Mouse (Mus musculus) stomach, embryonic 14.5 days (tissue): Measurements from ENCODE around the gene Sumo1. TPM values are rescaled to one million over a fixed set of nuclear protein-coding genes. Genes with fewer than 3 reads are reported as not detected.

Experiments used
- ATAC-seq: fragments of 200-750 bp; cut with Nextera tagmentation; 2 replicates; pipeline ENCODE4 v1.8.0; 2017; ENCODE audit warnings: low read depth, moderate TSS enrichment; ENCODE audit not compliant: insufficient number of reproducible peaks, insufficient read depth, low FRiP score
- H3K27ac ChIP-seq: fragments of 300-500 bp; sonication (generic); 2 replicates; pipeline ENCODE4 v1.5.1; 2014; ENCODE audit warnings: mild to moderate bottlenecking, low read length, moderate library complexity, mixed read lengths
- H3K27me3 ChIP-seq: fragments of 300-500 bp; sonication (generic); 2 replicates; pipeline ENCODE4 v1.6.1; 2014; ENCODE audit warnings: low read length, control low read depth, mixed read lengths; ENCODE audit not compliant: control insufficient read depth, insufficient read depth
- H3K36me3 ChIP-seq: fragments of 300-500 bp; sonication (generic); 2 replicates; pipeline ENCODE4 v1.6.1; 2014; ENCODE audit warnings: mild to moderate bottlenecking, control low read depth, low read length, moderate library complexity, mixed read lengths; ENCODE audit not compliant: control insufficient read depth, insufficient read depth
- H3K4me1 ChIP-seq: fragments of 300-500 bp; sonication (generic); 2 replicates; pipeline ENCODE4 v1.6.1; 2014; ENCODE audit warnings: low read length, control low read depth, mixed read lengths; ENCODE audit not compliant: control insufficient read depth, insufficient read depth
- H3K4me2 ChIP-seq: fragments of 300-500 bp; sonication (generic); replicated peaks from 2 replicates; pipeline ENCODE4 v1.6.1; 2014; ENCODE audit warnings: low read depth, low read length, control low read depth
- H3K4me3 ChIP-seq: fragments of 300-500 bp; sonication (generic); 2 replicates; pipeline ENCODE4 v1.5.1; 2014; ENCODE audit warnings: low read depth, low read length, control low read depth
- H3K9ac ChIP-seq: fragments of 300-500 bp; sonication (generic); replicated peaks from 2 replicates; pipeline ENCODE4 v1.6.1; 2014; ENCODE audit warnings: low read depth, mild to moderate bottlenecking, control low read depth, low read length, moderate library complexity, mixed read lengths
- H3K9me3 ChIP-seq: fragments of 300-500 bp; sonication (generic); 2 replicates; pipeline ENCODE4 v1.6.1; 2016; ENCODE audit warnings: low read depth, low read length, control low read depth; ENCODE audit not compliant: control insufficient read depth
- WGBS: fragments of 180-500 bp; shearing (Covaris S2); extraction: QIAGEN DNeasy Blood & Tissue Kit; methylation state at CpG from one replicate; pipeline ENCODE4 v1.1.7; 2014; 5-methylcytosine and 5-hydroxymethylcytosine counted together
- polyA plus RNA-seq: library from polyadenylated mRNA; unstranded; fragments of >200 nt; fragmentation: Nextera tagmentation; extraction: Ambion mirVana; gene quantifications from 2 replicates; pipeline ENCODE4 v1.2.1, GENCODE M21; 2014

Sumo1 gene
- polyA plus RNA-seq, 1 experiment from 2014 or later = 382 TPM

- H3K4me2 ChIP-seq = no peak overlapping the region
- no peak overlapping the region for H3K4me3 ChIP-seq
- H3K27me3 ChIP-seq = no peaks in the 10 kb centered on the region
- H3K4me1 ChIP-seq = no peaks in the 10 kb centered on the region
- no peak overlapping the region for H3K9ac ChIP-seq
- no peaks in the 10 kb centered on the region for H3K36me3 ChIP-seq
- 70% methylated on average over 6 of the region's 6 CpGs for WGBS
- H3K27ac ChIP-seq = no peak overlapping the region
- 0 out of 2 replicates have a peak, but pooled peaks cover 3% of the 10 kb centered on the region for H3K9me3 ChIP-seq
- ATAC-seq = no peak
These were observed 103.7 kb downstream of the Sumo1 start for GRCm38 (mm10) chr1:59566926-59567325.

- H3K4me2 ChIP-seq = no peak overlapping the region
- 76% methylated on average over 7 of the region's 7 CpGs for WGBS
- no peak overlapping the region for H3K4me3 ChIP-seq
- no peaks in the 10 kb centered on the region for H3K27me3 ChIP-seq
- no peaks in the 10 kb centered on the region for H3K36me3 ChIP-seq
- no peaks in the 10 kb centered on the region for H3K4me1 ChIP-seq
- H3K27ac ChIP-seq = no peak overlapping the region
- no peak for ATAC-seq
- H3K9me3 ChIP-seq = 0 out of 2 replicates have a peak, but pooled peaks cover 3% of the 10 kb centered on the region
- no peak overlapping the region for H3K9ac ChIP-seq
These were observed 104.4 kb downstream of the Sumo1 start for GRCm38 (mm10) chr1:59566281-59566680.

DNA sequence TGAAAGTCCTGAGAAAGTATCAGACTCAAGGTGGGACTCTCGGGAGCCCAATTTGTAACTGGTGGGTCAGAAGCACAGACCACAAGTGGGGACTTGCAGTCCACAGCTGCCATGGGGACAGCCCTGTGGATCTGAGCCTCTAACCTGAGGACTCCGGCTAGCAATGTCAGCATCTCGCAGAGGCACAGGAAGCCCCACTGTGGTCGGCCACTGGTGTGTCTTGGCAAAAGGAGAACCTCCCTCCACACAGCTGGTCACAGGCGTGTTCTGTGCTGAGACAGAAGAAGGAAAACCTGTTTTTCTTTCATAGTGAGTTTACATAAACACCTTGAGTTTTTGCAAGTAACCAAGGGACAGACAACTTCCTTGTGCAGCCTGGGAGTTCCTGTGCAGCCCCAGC lies 104.8 kb downstream of the Sumo1 start:
- Histone ChIP-seq H3K9ac (no peak overlapping the region), H3K9me3 (0 out of 2 replicates have a peak, but pooled peaks cover 3% of the 10 kb centered on the region), H3K36me3 (no peaks in the 10 kb centered on the region), H3K4me1 (no peaks in the 10 kb centered on the region), H3K4me2 (no peak overlapping the region), H3K27ac (no peak overlapping the region), H3K4me3 (no peak overlapping the region), H3K27me3 (no peaks in the 10 kb centered on the region)
- 70% methylated on average over 5 of the region's 5 CpGs for WGBS
- no peak for ATAC-seq

DNA sequence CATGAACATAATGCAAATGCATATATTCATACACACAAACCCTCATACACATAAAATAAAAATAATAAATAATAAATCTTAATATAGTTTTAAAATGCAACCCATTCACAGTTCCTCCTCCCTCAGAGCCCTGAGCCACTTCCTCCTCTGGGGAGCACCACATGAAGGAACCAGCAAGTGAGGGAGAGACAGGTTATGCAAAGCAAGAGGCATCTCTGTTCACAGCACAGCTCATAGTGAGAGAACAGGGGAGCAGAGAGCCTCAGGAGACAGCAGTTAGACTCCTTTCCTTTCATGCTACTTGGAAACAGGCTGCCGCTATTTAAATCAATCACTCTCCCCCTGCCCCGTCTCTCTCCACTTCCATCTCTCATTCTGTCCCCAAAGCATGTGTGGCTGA lies 107.1 kb downstream of the Sumo1 start:
- WGBS = 36% methylated on average over 2 of the region's 2 CpGs
- no peak overlapping the region for H3K4me2 ChIP-seq
- ATAC-seq = no peak
- no peaks in the 10 kb centered on the region for H3K36me3 ChIP-seq
- H3K9ac ChIP-seq = no peak overlapping the region
- H3K4me3 ChIP-seq = no peak overlapping the region
- no peaks in the 10 kb centered on the region for H3K27me3 ChIP-seq
- H3K4me1 ChIP-seq = no peaks in the 10 kb centered on the region
- H3K9me3 ChIP-seq = 0 out of 2 replicates have a peak, but pooled peaks cover 3% of the 10 kb centered on the region
- no peak overlapping the region for H3K27ac ChIP-seq

- H3K27me3 ChIP-seq = no peaks in the 10 kb centered on the region
- H3K9me3 ChIP-seq = no peaks in the 10 kb centered on the region
- no peak for ATAC-seq
- H3K4me1 ChIP-seq = peaks cover 4% of the 10 kb centered on the region; the same call in 1 of the 2 replicates
- H3K9ac ChIP-seq = no peak overlapping the region
- no peak overlapping the region for H3K27ac ChIP-seq
- H3K36me3 ChIP-seq = no peaks in the 10 kb centered on the region
- H3K4me2 ChIP-seq = no peak overlapping the region
- 54% methylated on average over 5 of the region's 5 CpGs for WGBS
- H3K4me3 ChIP-seq = no peak overlapping the region
These were observed 116.9 kb downstream of the Sumo1 start for GRCm38 (mm10) chr1:59553708-59554107.

DNA sequence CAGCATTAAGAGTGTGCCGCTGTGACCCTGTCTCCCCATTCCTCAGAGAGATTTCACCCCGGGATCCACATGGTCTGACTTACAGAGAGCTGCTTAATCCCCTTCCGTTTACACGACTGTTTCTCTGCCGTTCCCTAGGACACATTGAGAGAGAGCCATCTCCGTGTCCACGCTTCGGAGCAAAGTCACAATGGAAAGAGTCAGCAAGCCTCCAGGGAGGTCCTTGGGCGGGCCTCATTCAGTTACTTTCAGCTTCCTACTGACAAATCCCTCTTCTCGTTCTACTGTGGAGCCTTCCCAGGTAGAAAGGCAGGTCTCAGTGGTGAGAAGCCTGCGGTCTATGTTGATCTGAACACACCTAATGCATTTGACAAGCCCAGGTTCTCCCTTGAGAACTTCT lies 119.6 kb downstream of the Sumo1 start:
- 45% methylated on average over 11 of the region's 11 CpGs for WGBS
- no peaks in the 10 kb centered on the region for H3K27me3 ChIP-seq

GRCm38 (mm10) chr1:59550227-59550626 lies 120.4 kb downstream of the Sumo1 start:
- Histone ChIP-seq H3K27ac (peak overlapping the region; percentile 13; the same call in 1 of the 2 replicates), H3K4me1 (peaks cover 4% of the 10 kb centered on the region; the same call in 1 of the 2 replicates), H3K4me2 (no peak overlapping the region), H3K36me3 (no peaks in the 10 kb centered on the region), H3K9ac (no peak overlapping the region), H3K27me3 (no peaks in the 10 kb centered on the region), H3K9me3 (no peaks in the 10 kb centered on the region), H3K4me3 (no peak overlapping the region)
- WGBS = 23% methylated on average over 6 of the region's 6 CpGs
- peak; percentile 65; the same call in 1 of the 2 replicates for ATAC-seq

More for the DNA sequence above, 119.6 kb downstream of the Sumo1 start:
- Histone ChIP-seq H3K36me3 (no peaks in the 10 kb centered on the region), H3K4me3 (no peak overlapping the region), H3K27ac (no peak overlapping the region; the same call in 1 of the 2 replicates), H3K9me3 (no peaks in the 10 kb centered on the region), H3K4me2 (no peak overlapping the region; the same call in 1 of the 2 replicates), H3K9ac (no peak overlapping the region), H3K4me1 (peaks cover 4% of the 10 kb centered on the region; the same call in 1 of the 2 replicates)
- no peak for ATAC-seq

GRCm38 (mm10) chr1:59549036-59549675 lies 121.5 kb downstream of the Sumo1 start:
- no peaks in the 10 kb centered on the region for H3K27me3 ChIP-seq
- WGBS = 74% methylated on average over 7 of the region's 7 CpGs

More at GRCm38 (mm10) chr1:59549036-59549675, 121.5 kb downstream of the Sumo1 start:
- no peak overlapping the region for H3K4me2 ChIP-seq
- peaks cover 4% of the 10 kb centered on the region; the same call in 1 of the 2 replicates for H3K4me1 ChIP-seq
- no peaks in the 10 kb centered on the region for H3K9me3 ChIP-seq
- no peak overlapping the region for H3K4me3 ChIP-seq
- H3K9ac ChIP-seq = no peak overlapping the region
- no peaks in the 10 kb centered on the region for H3K36me3 ChIP-seq
- ATAC-seq = no peak
- no peak overlapping the region for H3K27ac ChIP-seq
